Mouse (Mus musculus) gastrocnemius, postnatal 36 days (tissue): ENCODE measurements at regions not wholly inside any gene's neighbourhood (a gene's known extent, or its start where the extent isn't known, plus 50 kb on each side); places are given as distances from the start of the nearest gene placed in this dataset.
"Not testable (repeated sequence)": the region's sequence is repeated elsewhere in the genome, so short reads cannot be mapped to it uniquely, and the experiment has no call there.

Source experiments
- DNase-seq, 2 experiments: peaks; one replicate each; pipeline ENCODE4 v3.0.0; 2022
- intact Hi-C: fragments of 180-260 bp; cut with DNase I; formaldehyde crosslinking; loops from one replicate; pipeline ENCODE4 v1.15.1; 2025

- DNase-seq = no peak
- intact Hi-C loops = no loop called here
Measured at GRCm38 (mm10) chr2:129947847-129948553, 64.1 kb upstream of the Tgm3 start.

- intact Hi-C loops, DNase-seq: not testable (repeated sequence)
Measured at GRCm38 (mm10) chr2:129949786-129950185, 62.4 kb upstream of the Tgm3 start.

- intact Hi-C loops = no loop called here
- no peak for DNase-seq
Measured at GRCm38 (mm10) chr2:129952486-129952885, 59.7 kb upstream of the Tgm3 start.

- no peak for DNase-seq
Measured at GRCm38 (mm10) chr2:129955260-129955691, 56.9 kb upstream of the Tgm3 start.

GRCm38 (mm10) chr2:129958120-129958519 is 54.0 kb upstream of the Tgm3 start:
- DNase-seq = no peak
- intact Hi-C loops = no loop called here

More at GRCm38 (mm10) chr2:129955260-129955691, 56.9 kb upstream of the Tgm3 start:
- intact Hi-C loops = no loop called here

- no peak for DNase-seq
- intact Hi-C loops = no loop called here
Measured at GRCm38 (mm10) chr2:129960364-129960763, 51.8 kb upstream of the Tgm3 start.

GRCm38 (mm10) chr2:129961522-129961921 is 50.6 kb upstream of the Tgm3 start:
- intact Hi-C loops = no loop called here
- DNase-seq = no peak
